Mouse (Mus musculus): Measurements from ENCODE around the gene Olr1.

DNA sequence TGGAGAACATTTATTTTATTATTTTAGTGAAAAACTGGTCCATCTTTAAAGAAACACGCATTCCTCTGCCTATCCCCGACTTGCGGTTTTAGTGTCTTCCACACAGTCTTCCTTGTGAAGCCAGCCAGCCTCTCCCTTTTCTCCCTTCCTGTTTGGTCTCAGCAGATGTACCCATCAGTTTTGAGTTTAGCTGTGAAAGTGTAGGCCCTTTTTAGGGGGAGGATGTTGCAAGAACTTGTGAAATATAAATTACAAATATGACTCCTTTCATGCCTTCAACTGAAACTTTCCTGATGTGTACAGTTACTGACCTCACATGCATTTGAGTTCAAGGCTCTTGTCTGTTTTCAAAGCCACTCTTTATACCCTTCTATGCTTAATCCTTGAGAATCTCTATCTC is 8.1 kb upstream of the Olr1 start:
- no peak for TF ChIP-seq EP300 (IDR thresholded peaks at IDR 0.05)
- TF ChIP-seq CTCF (IDR thresholded peaks at IDR 0.05) = no peak
